Mouse (Mus musculus) retina, postnatal 7 days (tissue): ENCODE measurements around the gene Tcf20.

Experiments
- DNase-seq: peaks from one replicate; pipeline ENCODE4 v3.0.0-alpha.2; 2012; ENCODE audit warnings: low read depth, low spot score

The Tcf20 gene

DNA sequence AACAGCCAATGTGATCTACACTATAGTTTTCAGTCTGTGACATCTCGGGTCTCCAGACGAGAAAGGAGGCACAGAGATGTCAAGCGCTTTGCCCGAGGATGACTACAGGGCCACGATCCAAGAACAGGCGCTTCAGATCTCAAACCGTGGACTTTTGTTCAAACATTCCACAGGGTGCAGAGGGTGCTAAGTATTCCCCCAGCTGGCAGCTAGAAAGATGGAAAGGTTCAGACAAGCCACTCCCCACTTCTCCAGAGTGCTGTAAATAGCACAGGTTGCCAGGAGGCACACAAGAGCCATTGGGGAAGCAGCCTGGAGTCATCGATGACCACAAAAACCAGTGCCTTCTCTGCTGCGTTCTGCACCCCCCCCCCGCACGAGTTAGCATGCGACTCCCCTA lies 28.5 kb downstream of the Tcf20 start:
- DNase-seq = no peak

DNA sequence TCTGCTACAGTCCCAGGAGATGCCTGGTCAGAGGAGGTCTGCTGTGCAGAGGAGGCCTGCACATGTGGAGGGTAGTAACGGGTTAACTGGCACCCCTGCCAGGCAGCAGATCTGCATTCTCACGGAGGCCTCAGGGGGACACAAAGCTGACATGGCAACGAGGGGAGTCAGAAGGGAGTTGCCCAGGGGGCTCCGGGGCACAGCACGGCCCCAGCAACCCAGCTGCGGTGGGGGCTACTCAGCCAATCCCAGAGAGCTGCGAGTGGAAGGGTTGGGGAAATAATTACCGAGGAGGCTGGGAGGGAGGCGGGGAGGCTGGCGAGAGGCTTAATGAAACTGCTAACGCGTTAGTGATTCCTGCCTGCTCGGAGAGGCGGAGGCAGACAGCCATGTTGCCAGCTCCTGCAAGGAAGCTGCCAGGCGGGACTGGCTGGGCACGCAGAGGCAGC lies 29.4 kb downstream of the Tcf20 start:
- DNase-seq = peak; percentile 63

GRCm38 (mm10) chr15:82956721-82957120 lies 31.0 kb downstream of the Tcf20 start:
- no peak for DNase-seq

DNA sequence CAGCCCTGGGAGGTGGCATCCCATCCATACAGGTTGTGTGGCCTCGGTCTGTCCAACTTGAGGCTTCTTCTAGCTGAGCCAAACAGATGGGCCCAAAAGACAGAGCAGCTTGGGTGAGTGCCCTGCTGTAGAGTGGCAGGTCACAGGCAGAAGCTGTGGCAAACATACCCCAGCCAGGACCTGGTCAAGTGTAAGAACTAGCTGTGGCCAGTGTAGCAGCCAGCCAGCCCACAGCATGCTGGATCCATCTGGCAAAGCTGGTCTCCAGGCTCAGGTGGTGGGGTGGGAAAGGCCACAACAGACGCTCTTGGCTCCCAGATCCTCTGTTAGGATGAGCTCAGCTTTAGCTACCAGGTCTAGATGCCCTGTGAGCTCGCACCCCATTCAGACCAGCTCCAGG lies 31.4 kb downstream of the Tcf20 start:
- no peak for DNase-seq

- DNase-seq = no peak
Measured at GRCm38 (mm10) chr15:82955286-82955685, 32.4 kb downstream of the Tcf20 start.

DNA sequence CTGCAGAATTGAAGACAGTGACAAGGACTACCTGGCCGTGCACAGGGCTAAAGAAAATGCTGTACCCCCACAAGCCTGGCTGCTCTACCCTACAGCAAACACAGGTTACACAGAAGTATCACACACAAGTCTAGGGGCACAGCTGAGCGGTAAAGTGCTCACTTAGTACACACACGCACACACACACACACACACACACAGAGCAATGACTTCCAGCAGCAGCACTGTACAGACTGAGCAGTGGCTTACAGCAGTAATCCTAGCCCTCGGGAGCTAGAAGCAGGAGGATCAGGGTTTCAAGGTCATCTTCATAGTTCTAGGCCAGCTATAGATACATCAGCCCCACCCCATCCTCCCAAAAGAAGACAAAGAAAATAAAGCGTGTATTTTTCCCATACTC lies 33.6 kb downstream of the Tcf20 start:
- no peak for DNase-seq

GRCm38 (mm10) chr15:82953096-82953495 lies 34.6 kb downstream of the Tcf20 start:
- DNase-seq = no peak

DNA sequence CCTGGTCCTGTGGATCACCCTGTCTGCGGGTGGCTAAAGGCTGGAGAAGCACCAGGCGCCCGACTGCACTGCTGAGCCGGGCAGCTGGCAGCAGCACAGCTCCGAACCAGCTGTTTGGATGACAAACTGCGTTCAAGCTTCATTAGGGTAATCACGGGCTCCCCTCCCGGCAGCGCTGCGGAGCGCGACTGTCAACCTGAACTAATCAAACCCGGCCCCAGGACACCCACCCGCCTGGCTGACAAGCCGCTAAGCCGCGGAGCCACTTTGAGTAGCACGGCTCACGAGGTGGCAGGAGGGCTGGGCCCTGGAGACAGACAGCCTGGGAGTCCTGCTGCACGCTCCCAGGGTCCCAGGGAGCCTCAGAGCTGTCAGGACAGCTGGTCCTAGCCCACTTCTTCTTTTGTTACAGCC lies 35.4 kb downstream of the Tcf20 start:
- peak; percentile 56 for DNase-seq

DNA sequence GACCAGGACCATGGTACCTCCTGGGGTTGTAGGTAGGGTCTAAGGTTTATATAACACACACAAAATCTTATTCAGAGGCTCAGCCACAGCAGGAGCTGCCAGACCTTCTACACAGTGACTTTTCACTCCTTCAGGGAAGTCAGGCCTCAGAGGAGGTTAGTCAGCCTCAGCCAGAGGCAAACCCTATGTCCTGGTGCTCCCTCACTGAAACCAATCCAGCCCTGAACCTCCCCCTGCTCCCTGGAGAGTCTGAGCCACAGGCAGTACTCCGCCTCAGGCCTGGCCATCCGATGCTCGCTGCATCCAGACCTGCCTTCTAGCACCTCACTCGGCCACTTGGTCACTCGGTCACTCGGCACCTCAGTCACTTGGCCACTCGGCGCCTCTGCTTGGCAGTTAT lies 37.4 kb downstream of the Tcf20 start:
- no peak for DNase-seq

DNA sequence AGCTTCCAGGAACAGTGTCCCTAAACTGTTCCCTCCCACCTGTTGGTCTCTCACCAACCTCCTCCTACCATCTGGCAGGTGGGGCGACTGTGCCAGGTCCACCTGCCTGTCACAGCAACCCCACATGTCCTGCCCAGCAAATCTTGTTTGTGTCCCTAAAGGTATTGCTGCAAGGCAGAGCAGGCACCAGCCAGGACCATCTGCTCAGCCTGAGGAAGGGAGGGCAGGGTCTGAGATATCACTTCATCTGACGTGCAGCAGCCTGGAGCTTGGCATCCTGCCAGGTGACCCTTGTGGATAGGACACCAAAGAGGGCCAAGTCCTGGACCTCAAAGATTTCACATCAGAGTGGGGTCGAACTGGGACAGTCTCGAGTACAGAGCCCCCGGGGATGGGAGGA lies 40.2 kb downstream of the Tcf20 start:
- DNase-seq = no peak

DNA sequence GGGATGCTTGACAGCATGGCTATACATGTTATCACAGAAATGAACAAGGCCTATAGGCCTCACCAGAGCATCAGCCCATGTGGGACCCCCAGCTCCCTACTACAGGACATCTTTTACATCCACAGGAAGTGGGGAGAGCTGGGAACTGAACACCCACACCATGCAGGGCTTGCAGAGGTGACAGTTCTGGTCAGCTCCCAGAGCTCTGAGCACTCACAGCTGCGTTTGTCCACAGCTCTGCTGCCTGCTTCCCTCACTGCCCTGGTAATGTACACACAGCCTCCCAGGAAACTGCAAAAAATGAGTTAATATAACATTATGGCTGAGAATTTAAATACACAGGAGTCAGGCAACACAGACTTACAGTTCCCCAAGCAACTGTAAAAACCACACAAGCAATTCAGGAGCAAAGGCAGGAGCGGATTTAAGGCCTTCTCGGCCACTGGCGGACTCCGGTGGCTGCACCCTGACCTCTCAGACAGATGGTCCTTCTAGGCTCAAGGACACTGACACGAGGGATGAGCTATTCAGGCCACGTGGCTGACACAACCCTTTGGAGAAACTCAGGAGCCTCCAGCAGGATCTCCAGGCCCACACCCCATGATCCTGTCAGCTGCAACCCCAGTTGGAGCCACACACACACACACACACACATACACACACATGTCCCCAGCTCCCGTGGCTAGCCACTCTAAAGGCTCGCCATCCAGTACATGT lies 43.0 kb downstream of the Tcf20 start:
- no peak for DNase-seq

DNA sequence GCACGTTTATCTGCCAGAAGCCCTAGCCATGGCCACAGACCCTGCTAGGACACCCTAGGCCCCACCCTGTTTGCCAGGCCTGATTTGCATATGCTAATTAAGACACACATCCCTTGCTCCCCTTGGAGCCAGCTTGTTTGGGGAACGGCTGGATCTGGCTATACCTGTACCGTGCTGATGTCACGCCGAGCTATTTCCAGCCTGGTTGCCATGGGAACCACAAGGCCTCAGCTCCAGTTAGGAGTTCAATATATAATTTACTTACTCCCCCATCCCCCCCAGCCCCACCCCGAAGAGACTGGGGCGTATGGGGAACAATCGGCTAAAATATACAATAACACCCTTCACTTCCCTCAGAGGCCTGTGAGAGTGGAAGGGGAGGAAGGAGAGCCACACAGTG lies 45.9 kb downstream of the Tcf20 start:
- DNase-seq = no peak

GRCm38 (mm10) chr15:82940494-82941214 lies 47.0 kb downstream of the Tcf20 start:
- no peak for DNase-seq

- DNase-seq = no peak
Measured at GRCm38 (mm10) chr15:82938155-82938569, 49.5 kb downstream of the Tcf20 start.

DNA sequence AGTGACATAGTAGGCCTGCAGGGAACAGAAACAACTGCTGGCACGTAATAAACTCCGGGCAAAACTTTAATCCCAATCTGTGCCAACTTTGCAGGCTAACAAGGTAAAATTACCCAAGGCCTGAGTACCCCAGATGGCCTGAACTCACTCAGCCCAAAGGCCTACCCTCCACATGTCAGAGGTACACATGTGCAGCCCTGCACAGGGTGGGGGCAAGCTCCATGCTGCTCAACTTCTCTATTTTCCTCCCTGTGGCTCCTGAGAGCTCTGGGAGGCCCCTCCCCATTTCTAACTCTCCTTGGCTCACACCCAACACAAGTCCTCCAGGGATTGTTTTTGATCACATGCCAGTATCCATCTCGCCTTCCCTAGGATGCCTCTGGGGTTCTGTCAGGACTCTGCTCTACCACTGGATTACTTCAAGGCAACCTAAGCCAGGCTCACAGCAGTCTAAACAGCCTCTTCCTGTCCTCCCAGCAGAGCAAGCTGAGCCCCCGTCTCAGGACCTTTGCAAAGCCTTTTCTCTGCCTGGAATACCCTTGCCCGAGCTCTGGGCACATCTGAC lies 50.2 kb downstream of the Tcf20 start:
- DNase-seq = no peak

- DNase-seq = no peak
Measured at GRCm38 (mm10) chr15:82934971-82935370, 52.7 kb downstream of the Tcf20 start.

GRCm38 (mm10) chr15:82932936-82933650 lies 54.6 kb downstream of the Tcf20 start:
- DNase-seq = no peak

- no peak for DNase-seq
Measured at GRCm38 (mm10) chr15:82931436-82931835, 56.2 kb downstream of the Tcf20 start.

DNA sequence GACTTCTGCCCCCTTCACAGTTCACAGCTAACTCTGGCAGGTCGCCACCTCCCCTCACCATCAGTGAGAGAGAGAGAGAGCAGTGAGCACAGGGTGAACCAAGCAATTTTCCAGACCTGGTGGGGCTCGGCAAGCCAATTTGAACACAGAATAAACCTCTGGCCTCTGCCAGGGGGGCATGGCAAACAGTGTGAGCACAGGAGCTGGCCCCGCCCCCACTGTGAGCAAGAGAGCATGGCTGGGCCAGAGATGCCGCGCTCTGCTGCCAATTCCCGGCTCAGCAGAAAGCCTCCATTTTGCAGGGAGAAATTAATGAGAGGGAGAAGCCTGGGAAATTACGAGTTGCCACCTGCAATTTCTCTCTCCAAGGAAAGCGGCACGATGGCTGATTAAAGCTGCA lies 58.1 kb downstream of the Tcf20 start:
- no peak for DNase-seq

DNA sequence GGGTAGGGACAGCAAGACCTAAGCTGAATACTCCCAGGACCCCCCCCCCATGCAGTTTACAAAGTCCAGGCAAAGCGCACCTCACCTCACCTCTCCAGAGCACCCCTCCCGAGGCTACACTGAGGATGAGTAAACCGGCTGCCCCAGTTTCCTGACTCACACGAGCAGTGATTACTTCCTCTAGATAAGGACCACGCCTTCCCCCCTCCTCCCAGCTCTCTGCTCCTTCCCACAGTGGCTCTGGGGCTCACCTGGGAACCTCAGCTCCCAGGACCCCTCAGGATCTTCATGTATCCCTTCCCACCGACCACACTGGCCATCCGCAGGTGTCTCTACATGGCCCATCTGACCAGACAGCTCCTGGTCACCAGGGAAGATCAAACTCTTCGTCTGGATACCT lies 58.8 kb downstream of the Tcf20 start:
- DNase-seq = no peak

- no peak for DNase-seq
Measured at GRCm38 (mm10) chr15:82928023-82928422, 59.6 kb downstream of the Tcf20 start.

GRCm38 (mm10) chr15:82927057-82927456 lies 60.6 kb downstream of the Tcf20 start:
- no peak for DNase-seq
